Mouse (Mus musculus): Measurements from ENCODE around the gene Gm13275.
"Not testable (repeated sequence)": the region's sequence is repeated elsewhere in the genome, so short reads cannot be mapped to it uniquely, and the experiment has no call there.

Gene Gm13275

GRCm38 (mm10) chr4:88799365-88799764 is 5.1 kb downstream of the Gm13275 start, which contains the start of gene Gm13285:
Gene Gm13285 (plus strand): TSS chr4:88799665.
- DNase-seq = not testable (repeated sequence)

GRCm38 (mm10) chr4:88802954-88803353 is 8.7 kb downstream of the Gm13275 start, which contains the start of gene Gm13287:
Gene Gm13287 (plus strand): TSS chr4:88803254.
- not testable (repeated sequence) for DNase-seq

GRCm38 (mm10) chr4:88805231-88805630 is 10.9 kb downstream of the Gm13275 start, which contains the start of gene Gm13288:
Gene Gm13288 (plus strand): TSS chr4:88805531.
- DNase-seq = not testable (repeated sequence)

GRCm38 (mm10) chr4:88805761-88806160 is 11.5 kb downstream of the Gm13275 start:
- DNase-seq = peak in 1 of 2 experiments; percentile 13

- no peak for DNase-seq
Measured at GRCm38 (mm10) chr4:88815928-88816327, 21.6 kb downstream of the Gm13275 start, which contains the start of gene Ifna7. Gene Ifna7 (plus strand): TSS chr4:88816228.

GRCm38 (mm10) chr4:88819659-88820058 is 25.4 kb downstream of the Gm13275 start, which contains the start of gene Ifna11:
Gene Ifna11 (plus strand): TSS chr4:88819959.
- no peak for DNase-seq

- no peak for DNase-seq
Measured at GRCm38 (mm10) chr4:88822995-88823394, 28.7 kb downstream of the Gm13275 start.

GRCm38 (mm10) chr4:88827116-88827515 is 32.8 kb downstream of the Gm13275 start, which contains the start of gene Ifna6:
Gene Ifna6 (plus strand): TSS chr4:88827416.
- not testable (repeated sequence) for DNase-seq

- DNase-seq = peak; percentile 22 to 48
Measured at GRCm38 (mm10) chr4:88830523-88830922, 36.2 kb downstream of the Gm13275 start.

GRCm38 (mm10) chr4:88835225-88835624 is 40.9 kb downstream of the Gm13275 start, which contains the start of gene Ifna5:
Gene Ifna5 (plus strand): TSS chr4:88835525.
- not testable (repeated sequence) for DNase-seq

- DNase-seq = no peak
Measured at GRCm38 (mm10) chr4:88838828-88839227, 44.5 kb downstream of the Gm13275 start.

GRCm38 (mm10) chr4:88840058-88840457 is 45.8 kb downstream of the Gm13275 start:
- no peak for DNase-seq

GRCm38 (mm10) chr4:88841438-88841911 is 47.2 kb downstream of the Gm13275 start, which contains the start of gene Ifna4:
Gene Ifna4 (plus strand): TSS chr4:88841861.
- DNase-seq = no peak
